In the genomic region with DNA sequence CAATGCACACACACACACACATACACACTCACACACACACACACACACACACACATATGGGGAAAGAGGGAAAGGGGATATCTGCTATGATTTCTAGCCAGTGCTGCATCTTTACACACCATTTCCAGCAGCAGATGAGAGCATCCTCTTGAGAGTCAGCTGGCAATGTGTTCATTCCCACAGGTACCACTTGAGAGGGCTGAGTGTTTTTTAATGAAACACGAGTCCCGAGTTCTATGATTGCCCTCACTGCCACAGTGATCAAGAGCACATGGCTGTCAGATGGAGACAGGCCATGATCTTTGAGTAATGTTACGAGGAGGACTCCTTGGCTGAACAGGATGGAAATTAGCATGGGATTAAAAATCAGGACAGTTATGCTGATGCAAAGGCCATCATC, we compare ENCODE assay signal across 13 mouse cellular contexts.
"Had no signal": no experiment of that assay in that cellular context is flagged by ENCODE, and none has a peak within 500 bp of the region (broad histone marks: within the 10 kb centered on the region; RNA-seq: fewer than 3 reads in every experiment).

No protein-coding gene starts in this region.

- H3K36me3 ChIP-seq: kidney, embryonic 15.5 days; limb, embryonic 13.5 days; neural tube, embryonic 12.5 days had no signal

- H3K9me3 ChIP-seq: kidney, embryonic 15.5 days; limb, embryonic 13.5 days; neural tube, embryonic 12.5 days had no signal

- H3K4me3 ChIP-seq: kidney, embryonic 15.5 days; limb, embryonic 13.5 days; myocyte; neural tube, embryonic 12.5 days had no signal

- DNase-seq: kidney, adult 2 months; kidney, postnatal 14 days; left cerebral cortex, postnatal 4 days; lung, adult 18-20 months; right cerebral cortex, postnatal 4 days; spleen, adult 18-20 months; thymus, adult 18-20 months; thymus, postnatal 14 days had no signal

- H3K4me2 ChIP-seq: kidney, embryonic 15.5 days; limb, embryonic 13.5 days; neural tube, embryonic 12.5 days had no signal

- H3K4me1 ChIP-seq: kidney, embryonic 15.5 days; neural tube, embryonic 12.5 days had no signal

- H3K27me3 ChIP-seq: kidney, embryonic 15.5 days; limb, embryonic 13.5 days; neural tube, embryonic 12.5 days had no signal

- H3K9ac ChIP-seq: kidney, embryonic 15.5 days; limb, embryonic 13.5 days; liver, embryonic 14.5 days; neural tube, embryonic 12.5 days had no signal

- H3K27ac ChIP-seq: kidney, embryonic 15.5 days; limb, embryonic 13.5 days; liver, embryonic 14.5 days; neural tube, embryonic 12.5 days had no signal
